Mouse (Mus musculus) kidney, adult 8-10 months (tissue): ENCODE results near the gene Rhbdd1.

Source experiments
- DNase-seq, 2 experiments: peaks; one replicate each; pipeline ENCODE4 v3.0.0; 2022

Rhbdd1 gene

GRCm38 (mm10) chr1:82316111-82316745 is at the start of gene Rhbdd1:
Rhbdd1 (plus strand) TSS chr1:82316452.
- peak; percentile 96 to 98 for DNase-seq

GRCm38 (mm10) chr1:82267547-82267946 is 48.7 kb upstream of the Rhbdd1 start:
- no peak for DNase-seq

GRCm38 (mm10) chr1:82272231-82272630 is 44.0 kb upstream of the Rhbdd1 start:
- no peak for DNase-seq

GRCm38 (mm10) chr1:82273529-82273928 is 42.7 kb upstream of the Rhbdd1 start:
- no peak for DNase-seq

- no peak for DNase-seq
These were observed 41.9 kb upstream of the Rhbdd1 start for GRCm38 (mm10) chr1:82274361-82274760.

GRCm38 (mm10) chr1:82279768-82280167 is 36.5 kb upstream of the Rhbdd1 start:
- no peak for DNase-seq

- DNase-seq: no peak
These were observed 34.4 kb upstream of the Rhbdd1 start for GRCm38 (mm10) chr1:82281823-82282222.

GRCm38 (mm10) chr1:82282992-82283611 is 33.1 kb upstream of the Rhbdd1 start:
- peak; percentile 81 to 87 for DNase-seq

GRCm38 (mm10) chr1:82283901-82284301 is 32.4 kb upstream of the Rhbdd1 start:
- DNase-seq: peak in 1 of 2 experiments; percentile 36

- DNase-seq: no peak
These were observed 31.8 kb upstream of the Rhbdd1 start for GRCm38 (mm10) chr1:82284403-82284802.

- no peak for DNase-seq
These were observed 30.6 kb upstream of the Rhbdd1 start for GRCm38 (mm10) chr1:82285461-82286189.

GRCm38 (mm10) chr1:82286190-82287051 is 29.8 kb upstream of the Rhbdd1 start:
- DNase-seq: no peak

GRCm38 (mm10) chr1:82287052-82287775 is 29.0 kb upstream of the Rhbdd1 start:
- no peak for DNase-seq

GRCm38 (mm10) chr1:82287776-82288325 is 28.4 kb upstream of the Rhbdd1 start:
- DNase-seq: no peak

- no peak for DNase-seq
These were observed 27.7 kb upstream of the Rhbdd1 start for GRCm38 (mm10) chr1:82288421-82288990.

GRCm38 (mm10) chr1:82289116-82289989 is 26.9 kb upstream of the Rhbdd1 start:
- no peak for DNase-seq

GRCm38 (mm10) chr1:82289990-82290681 is 26.1 kb upstream of the Rhbdd1 start:
- peak in 1 of 2 experiments; percentile 45 for DNase-seq

GRCm38 (mm10) chr1:82290723-82291150 is 25.5 kb upstream of the Rhbdd1 start:
- DNase-seq: peak; percentile 67 to 75

- DNase-seq: peak; percentile 83 to 87
These were observed 25.0 kb upstream of the Rhbdd1 start, which contains the start of gene Irs1 for GRCm38 (mm10) chr1:82291151-82291797. Irs1 (minus strand) TSS chr1:82291416.
